Mouse (Mus musculus) layer of hippocampus, adult 8-10 months (tissue): ENCODE results near the gene Otoa. TPM values are rescaled to one million over a fixed set of nuclear protein-coding genes. Genes with fewer than 3 reads are reported as not detected.

Experiments
- DNase-seq, 2 experiments: peaks; one replicate each; pipeline ENCODE4 v3.0.0; 2022; ENCODE audit warnings: low spot score in 2 of 2
- total RNA-seq, 4 experiments: library from RNA; stranded (reverse); gene quantifications; 2 replicates each; pipeline ENCODE4 v1.2.4; 2022

Gene Otoa
- total RNA-seq, 4 experiments from 2014 or later: 0.19 to 0.51 (median 0.32) TPM

DNA sequence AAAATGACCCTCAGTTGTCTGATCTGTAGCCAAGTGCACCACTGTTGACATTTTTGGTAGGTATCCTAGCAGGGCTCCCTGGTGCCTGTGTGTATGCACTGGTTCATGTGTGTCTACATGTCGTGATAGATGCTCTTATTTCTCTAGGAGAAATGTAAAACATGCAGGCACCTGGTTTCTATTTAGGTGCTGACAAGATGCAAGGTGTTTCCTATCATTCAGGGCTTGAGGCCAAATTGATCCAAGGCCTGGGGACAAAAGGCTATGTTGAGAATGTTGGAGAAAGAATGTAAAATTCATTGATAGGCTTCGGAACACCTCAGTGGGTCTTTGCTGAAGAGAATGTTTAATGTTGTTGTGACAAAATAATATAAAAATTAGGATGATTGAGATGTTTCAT, 366 bp downstream of the Otoa start:
- DNase-seq: no peak

DNA sequence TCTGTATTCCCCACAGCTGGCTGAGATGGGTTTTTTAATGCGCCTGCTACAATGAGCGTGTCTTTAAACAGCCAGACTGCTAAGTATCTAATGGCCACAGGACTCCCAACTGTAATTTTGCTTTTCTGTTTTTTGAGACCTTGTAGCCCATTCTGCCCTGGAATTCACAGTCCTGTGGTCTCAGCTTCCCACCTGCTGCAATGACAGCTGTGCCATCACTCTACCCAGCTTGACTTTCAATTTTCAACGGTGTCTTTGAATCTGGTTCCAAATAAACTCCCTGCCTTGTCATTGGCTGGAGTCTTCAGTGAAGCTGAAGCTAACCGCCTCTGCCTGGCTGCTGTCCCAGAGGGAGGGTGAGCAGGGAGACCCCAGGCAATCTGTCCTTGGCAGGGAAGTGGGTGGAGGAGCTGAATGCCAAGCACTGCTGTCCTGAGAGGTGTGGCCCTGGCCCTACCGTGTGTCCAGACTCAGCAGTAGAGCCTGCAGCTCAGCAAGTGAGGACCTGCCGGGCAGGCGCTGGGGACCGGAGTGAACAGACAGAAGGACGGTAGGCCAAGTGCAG, 1.6 kb downstream of the Otoa start:
- DNase-seq: no peak

DNA sequence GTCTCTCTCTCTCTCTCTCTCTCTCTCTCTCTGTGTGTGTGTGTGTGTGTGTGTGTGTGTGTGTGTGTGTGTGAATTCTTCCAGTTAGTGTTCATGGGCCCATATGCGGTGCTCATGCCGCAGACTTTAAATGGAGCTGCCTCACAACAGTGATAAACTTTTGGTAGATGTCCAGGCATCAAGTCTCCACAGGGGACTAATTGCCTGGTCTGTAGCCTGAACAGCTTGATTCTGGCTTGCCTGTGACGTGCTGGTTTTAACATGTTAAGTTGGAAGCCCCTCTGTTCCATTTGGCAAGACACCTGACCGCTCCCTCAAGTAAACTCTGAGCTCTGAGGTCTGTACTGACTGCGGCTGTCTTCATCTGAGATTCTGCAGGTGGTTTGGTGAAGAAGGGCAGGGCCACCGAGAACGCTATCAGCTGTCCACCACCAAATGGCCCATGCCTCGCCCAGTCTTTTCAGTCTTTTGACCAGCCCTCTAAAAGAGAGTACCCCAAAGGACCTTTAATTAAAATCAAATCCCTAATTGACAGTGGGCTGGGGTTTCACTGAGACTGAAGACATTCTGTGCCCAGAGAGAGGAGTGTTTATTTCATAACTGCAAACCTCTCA, 3.5 kb downstream of the Otoa start:
- DNase-seq: no peak

DNA sequence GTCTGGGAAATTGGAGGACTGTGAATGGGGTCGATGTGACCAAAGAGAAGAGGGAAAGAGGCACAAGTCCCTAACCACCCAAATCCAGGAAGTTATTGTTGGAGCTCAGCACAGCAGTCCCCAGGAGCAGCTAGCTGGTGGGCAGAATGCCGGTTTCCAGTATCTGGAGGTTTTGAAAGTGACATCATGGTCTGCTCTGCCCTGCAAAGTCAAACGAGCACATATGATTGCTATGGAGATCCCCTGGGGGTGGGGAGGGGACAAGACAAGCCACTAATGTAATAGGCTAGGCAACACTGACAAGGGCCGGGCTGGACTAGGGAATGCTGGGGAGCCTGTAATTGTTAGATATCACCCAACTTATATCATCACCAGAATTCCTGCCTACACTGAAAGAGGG, 4.0 kb downstream of the Otoa start:
- no peak for DNase-seq

DNA sequence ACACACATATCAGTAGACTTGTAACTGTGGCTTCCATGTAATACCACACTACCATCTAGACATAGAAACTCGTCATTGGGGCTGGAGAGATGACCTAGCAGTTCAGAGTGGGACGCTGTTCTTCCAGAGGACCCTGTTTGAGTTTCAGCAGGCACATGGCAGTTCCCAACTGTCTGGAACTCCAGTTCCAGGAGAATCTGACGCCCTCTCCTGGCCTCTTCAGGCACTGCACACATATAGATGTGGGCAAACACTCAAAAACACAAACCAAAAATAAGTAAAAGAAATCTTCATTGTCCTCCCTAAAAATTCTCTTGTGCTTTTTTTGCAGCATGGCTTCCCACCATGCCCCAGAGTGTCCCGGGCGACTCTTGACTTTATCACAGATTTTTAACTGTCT, 7.3 kb downstream of the Otoa start:
- DNase-seq: no peak

DNA sequence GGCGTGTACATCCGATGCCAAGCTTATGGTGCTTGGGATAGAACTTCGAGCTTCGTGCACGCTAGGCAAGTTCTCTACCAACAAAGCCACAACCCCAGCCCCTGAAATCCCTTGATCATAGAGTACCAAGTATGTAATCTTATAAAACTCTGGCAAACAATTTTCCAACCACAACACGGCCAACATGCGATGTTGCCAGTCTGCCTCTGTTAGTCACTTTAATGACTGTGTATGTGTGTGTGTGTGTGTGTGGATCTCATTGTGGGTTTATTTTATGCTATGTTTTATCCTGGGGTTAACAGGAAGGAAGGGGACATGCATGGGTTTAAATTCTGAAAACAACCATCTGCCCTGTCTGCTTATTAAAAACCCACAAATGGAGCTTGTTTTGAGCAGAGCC, 9.3 kb downstream of the Otoa start:
- no peak for DNase-seq

DNA sequence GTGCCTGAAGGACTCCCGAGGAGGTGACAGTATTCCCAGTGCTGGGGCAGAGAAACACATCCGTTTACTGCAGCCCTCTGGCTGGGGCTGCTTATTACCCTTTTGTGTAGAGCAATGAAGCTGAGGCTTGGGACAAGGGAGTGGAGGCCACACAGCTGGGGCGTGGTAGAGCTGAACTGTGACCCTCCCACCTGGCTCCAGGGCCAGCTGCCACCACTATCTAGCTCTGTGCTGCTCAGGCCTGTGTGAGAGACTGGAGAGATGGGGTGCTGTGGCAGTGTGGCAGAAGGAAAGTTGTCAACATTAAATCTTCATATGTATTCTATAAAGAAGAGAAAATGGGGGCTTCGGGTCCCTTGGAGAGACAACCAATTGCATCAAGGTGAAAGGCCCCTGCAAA, 11.6 kb downstream of the Otoa start:
- DNase-seq: no peak

DNA sequence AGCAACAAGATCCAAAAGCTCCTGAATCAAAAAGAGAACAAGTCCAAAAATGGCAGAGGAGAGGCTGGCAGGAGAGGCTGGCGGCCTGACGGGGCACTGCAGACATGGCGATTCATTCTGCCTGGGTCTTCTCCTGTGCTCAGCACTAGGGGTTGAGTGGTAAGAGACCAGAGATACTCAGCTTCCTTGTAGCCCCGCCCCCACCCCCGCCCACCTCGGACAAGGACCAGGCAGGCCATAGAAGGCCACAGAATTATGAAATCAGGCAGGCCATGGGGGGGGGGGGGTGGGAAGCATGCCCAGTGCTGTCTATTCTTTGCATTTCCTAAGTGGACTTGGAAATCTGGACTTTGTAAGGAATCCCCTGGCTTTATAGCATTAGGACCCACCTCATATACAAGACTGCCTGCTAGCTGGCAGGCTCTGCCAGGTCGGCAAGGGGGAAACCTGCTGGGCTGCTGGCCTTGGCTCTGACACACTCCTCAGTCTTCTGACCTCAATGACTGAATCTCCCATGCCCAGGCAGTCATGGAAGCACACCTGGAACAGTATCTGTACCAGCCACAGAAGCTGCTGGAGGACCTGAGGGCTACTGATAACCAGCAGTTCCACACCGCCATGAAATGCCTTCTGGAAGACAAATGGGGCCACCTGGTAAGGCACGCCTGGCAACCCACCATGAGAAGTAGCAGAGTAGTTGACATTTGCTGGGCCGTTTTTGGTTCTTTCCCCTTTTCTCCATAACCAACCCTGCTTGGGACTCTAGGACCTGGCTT, 17.4 kb downstream of the Otoa start:
- no peak for DNase-seq

DNA sequence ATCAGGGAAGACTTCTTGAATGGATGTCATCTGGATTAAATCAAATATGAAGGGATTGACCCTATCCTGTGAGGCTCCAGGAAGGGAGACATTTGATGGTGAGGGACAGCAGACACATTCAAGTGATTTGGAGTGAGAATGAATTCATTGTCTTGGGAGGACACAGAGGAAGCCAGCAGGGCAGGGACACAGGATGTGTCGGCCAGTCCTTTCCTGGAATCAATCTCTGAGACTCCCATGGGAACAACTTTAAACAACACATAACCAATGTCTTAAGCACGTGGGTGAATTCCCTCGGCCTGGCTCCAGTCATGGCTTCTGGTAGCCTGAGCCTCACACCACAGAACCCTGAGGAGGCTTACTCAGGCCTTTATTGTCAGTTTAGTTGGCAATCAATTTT, 26.4 kb downstream of the Otoa start:
- no peak for DNase-seq

DNA sequence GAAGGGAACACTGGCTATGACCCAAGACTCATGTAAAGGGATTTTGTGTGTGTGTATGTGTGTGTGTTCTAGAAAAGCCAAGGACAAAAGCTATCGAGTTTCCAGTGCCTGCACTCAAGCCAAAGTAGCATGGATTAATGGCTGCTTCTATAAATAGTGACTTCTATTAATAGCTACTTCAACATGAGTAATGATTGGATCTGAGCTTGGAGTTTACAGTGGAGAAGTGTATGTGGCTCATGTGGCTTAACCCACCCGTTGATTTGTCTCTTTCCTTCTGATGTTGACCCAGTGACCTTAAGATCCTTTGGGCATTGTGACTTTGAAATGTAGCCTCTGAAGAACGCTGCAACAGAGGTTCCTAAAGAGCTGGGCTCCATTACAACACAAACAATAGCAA, 29.9 kb downstream of the Otoa start:
- DNase-seq: no peak

DNA sequence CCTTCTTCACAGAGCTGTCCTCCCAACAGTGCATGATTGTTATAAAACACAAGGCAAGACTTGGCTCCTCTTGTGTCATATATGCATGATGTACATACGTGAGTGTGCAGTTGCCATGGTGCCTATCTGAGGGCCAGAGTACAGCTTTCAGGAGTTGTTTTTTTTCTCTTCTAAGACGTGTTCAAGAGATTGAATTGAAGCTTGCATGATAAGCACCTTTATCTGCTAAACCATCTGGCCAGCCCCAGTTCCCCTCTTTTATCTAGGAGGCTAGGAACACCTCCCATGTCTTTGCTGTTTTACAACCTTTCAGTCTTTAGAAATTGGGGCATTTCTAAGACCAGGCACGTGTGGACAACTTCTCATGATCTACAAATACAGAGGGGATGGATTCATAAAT, 30.3 kb downstream of the Otoa start:
- no peak for DNase-seq

DNA sequence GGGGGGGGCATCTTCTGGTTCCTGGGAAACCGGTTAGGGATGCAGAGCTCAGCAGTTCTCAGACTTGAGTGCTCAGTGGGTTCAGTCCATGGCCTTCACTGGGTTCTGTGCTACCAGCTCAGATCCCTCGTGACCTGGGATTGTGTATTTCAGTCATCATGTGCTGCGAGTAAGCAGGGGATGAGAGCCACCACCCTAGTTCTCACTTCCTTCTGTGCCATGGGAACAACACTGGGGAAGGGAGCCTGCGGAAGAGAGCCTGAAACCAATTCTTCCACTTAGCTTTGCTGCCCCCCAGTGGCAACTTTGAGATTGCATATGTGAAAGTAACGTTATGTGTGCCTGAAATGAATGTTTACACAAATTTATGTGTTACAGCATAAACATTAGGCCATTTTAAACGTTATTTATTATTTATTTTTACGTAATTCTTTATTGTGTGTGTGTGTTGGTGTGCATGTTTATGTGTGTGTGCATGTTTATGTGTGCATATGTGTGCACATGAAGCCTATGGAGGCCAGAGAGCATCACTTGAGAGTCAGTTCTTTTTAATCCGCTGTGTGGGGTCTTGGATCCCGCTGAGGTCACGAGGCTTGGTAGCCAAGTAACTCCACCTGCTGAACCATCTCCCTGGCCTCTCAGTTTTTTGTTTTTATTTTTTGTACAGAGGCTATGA, 38.8 kb downstream of the Otoa start:
- peak; percentile 63 to 88 for DNase-seq

DNA sequence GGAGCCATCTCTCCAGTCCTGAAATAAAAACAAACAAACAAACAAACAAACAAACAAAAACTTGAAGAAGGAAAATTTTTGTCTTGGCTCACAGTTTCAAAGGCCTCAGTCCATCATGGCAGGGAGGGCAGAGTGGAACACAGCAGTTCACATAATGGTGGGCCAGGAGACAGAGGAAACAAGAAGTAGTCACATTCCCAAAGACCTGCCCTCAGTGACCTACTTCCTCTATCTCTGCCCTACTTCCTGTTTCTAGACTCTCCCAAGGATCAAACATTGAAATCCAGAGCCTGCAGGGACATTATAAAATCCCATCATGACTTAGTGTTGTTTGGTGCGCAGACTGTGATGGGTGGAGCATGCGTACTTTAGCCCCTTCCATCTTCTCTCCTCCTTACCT, 49.4 kb downstream of the Otoa start:
- DNase-seq: no peak

DNA sequence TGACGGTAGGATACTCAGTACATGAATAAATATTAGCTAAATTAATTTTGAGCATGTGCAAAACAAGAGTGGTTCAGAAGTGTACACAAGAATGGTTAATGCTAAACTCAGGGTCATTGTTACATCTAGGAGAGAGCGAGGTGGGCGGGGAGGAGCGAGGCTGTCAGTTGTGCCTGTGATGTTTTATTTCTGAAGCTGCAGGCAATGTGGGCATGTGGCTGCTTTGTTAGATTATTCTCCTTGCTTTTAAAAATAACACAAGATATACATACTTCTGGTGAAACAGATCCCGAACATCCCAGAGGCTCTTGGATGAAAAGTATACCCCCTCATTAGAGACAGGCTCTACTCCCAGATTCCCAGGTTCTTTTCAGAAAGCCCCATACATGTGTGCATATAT, 59.8 kb downstream of the Otoa start:
- no peak for DNase-seq

DNA sequence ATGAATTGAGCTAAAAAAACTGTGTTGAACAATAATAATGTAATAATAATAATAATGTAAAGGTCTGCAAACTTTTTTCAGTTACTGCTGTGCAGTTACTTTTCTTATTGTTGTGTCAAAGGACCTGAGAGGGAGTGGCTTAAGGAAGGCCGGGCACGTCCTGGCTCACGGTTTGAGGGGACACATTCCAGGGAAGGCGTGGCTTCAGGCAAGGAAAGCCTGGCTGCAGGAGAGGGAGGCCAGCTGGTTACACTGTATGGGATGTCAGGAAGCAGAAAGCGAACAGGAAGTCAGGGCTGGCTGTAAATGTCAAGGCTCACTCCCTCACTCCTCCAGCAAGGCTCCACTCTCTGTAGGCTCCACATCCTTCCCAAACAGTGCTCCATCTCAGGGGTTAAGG, 69.2 kb downstream of the Otoa start:
- DNase-seq: no peak

DNA sequence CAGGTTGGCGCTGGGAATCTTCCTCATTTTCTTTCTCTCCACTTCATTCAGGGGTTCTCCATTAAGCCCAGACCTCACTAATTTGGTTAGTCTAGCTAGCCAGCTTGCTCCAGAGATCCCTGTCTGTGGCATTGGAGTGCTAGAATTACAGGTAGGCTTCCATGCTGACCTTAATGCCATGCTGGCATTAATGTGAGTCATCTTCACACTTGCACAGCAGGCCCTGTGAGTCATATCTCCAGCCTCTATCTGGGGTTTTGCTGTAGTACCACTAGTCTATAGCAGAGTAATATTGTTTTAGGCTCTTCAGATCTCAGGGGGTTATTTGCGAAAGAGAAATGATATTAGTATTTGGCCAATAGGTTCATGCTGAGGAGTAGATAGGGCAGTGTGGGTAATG, 70.7 kb downstream of the Otoa start:
- DNase-seq: no peak

DNA sequence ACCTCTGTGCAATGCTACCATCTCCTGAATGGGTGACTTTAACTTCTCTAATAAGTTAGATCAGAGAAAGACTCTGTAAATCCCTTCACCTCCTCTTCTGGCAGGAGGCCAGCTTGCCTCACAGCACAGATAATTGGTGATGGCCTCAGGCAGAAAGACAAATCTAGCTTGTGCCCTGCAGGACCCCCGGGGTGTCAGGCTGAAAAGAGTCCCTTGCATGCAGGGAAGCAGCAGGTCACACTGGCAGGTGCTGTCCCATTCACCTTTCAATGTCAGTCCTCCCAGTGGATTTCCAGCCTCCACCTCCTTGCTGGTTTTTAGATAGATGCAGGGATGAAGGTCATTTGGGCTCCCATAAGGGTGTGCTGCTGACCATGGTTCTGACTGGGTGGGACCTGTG, 84.2 kb downstream of the Otoa start:
- DNase-seq: no peak

DNA sequence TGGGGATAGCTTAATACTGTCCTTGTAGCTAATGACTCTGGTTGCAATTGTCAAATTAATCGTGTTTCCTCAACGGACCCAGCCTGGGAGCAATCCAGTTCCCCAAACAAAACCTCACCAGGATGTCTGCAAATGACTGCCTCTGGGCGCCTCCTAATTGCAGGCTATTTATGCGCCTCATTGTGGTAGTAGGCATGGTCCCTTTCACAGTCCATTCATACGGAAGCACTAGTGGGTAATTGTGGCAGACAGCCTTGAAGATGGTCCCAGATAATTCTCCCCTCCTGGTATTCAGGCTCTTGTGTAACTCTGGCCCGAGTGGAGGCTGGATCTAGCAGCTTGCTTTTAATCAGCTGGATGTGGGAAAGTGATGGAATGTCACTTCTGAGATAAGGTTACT, 90.4 kb downstream of the Otoa start:
- DNase-seq: no peak

DNA sequence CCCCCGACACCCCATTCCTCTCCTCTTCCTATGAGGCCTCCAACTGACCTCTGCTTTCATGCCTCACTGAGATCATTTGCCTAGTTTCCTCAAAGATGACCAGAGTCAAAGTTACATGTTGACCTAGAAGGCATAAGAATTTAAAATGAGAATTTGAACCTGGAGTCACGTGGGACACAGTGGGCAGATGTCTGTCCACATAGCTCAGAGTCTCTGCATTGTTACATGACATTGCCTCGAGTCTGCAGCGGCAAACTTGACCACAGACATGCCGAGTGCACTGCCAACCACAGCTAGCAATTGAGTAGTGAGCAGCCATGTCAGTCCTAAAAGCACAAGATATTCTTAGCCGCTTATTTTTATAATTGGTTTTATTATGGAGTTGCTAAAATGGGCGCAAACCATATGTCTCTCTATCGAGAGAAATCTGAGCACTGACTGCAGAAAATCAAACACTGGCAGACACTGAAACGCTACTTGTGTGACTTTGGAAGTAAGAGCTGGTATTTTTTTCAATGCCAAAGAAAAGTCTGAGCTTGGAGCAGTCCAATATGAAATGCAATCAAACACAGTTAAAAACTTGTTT, 105.8 kb downstream of the Otoa start:
- DNase-seq: no peak

DNA sequence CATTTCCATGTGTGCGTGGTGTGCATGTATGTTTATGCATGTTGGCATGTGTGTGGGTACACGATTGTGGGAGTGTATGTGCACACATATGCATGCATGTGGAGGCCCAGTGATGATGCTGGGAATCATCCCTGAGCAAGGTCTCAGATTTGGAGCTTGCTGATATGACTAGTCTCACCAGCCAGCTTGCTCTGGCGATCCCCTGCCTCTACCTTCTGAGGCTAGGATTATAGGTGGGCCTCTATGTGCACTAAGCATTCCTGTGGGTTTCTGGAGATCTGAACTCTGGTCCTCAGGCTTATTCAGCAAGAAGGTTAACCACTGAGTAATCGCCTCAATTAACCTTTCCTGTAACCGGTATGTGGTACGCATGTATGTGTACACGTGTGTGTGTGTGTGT, 107.5 kb downstream of the Otoa start:
- no peak for DNase-seq

DNA sequence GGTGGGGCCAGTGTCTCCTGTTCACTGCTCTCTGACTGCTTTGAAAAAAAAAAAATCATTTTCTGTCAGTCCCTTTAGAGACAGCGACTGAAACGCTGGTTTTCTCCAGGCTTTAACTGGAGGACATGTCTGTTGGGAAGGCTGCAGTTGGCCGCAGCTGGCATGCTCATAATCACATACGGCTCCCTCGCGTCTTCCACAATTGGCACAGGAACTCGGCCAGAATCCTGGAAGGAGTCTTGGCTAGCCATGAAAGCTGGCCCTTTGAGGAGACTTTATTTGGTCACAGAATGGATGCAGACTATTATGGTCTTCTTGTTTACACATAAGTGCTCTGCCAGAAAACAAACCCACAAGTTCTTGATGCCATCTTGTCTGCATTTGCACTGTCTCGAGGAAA, 117.5 kb downstream of the Otoa start:
- peak; percentile 25 to 39 for DNase-seq

DNA sequence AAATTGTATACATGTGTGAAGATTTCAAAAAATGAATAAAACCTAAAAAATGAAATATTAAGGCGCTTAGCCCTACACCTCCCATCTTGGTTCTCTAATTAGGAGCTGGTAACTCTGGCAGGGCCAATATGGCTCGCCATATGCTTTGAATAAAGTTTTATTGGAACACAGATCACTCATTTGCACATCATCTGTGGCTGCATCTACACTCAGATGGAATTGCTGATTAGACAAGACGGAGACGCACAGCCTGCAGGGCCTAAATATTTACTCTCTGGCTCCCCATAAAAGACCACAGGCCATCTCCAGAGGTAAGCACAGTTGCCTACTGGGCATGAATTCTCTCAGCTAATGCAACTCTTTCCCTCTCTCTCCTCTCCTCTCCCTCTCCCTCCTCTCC, 130.4 kb downstream of the Otoa start:
- peak in 1 of 2 experiments; percentile 9 for DNase-seq
